Mouse (Mus musculus) heart, postnatal 14 days (tissue): Measurements from ENCODE around the gene Anxa6. TPM values are rescaled to one million over a fixed set of nuclear protein-coding genes. Genes with fewer than 3 reads are reported as not detected.

Source experiments
- DNase-seq, 2 experiments: peaks; one replicate each; pipeline ENCODE4 v3.0.0; 2021 to 2022
- intact Hi-C: fragments of 180-260 bp; cut with DNase I; formaldehyde crosslinking; loops from one replicate; pipeline ENCODE4 v1.15.1; 2025
- total RNA-seq, 2 experiments: library from RNA; stranded (reverse); gene quantifications; 2 replicates each; pipeline ENCODE4 v1.2.3; 2021

Anxa6 gene
- total RNA-seq, 2 experiments from 2014 or later, result 252 to 259 TPM

DNA sequence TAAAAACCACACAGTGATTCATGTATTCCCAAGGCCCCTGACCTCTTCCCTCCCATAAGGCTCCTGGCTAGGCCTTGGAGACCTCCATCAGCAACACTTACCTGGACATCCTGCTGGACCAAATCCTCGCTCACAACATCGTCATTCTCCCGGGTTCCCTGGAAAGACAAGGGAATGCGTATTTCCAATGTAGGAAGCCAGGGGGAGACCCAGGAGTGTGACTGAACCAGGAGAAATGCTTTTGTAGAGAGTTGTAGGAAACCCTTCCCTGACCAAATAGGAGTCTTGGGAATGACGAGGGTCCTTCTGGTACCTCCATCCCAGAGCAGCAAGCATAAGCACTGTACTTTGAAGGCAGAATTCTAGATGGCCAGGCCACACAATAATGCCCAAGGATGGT, 27.6 kb downstream of the Anxa6 start:
- intact Hi-C loops, result no loop called here

GRCm38 (mm10) chr11:55004970-55005502, 28.2 kb downstream of the Anxa6 start:
- no peak for DNase-seq
- intact Hi-C loops, result no loop called here

More for the DNA sequence above, 27.6 kb downstream of the Anxa6 start:
- no peak for DNase-seq

- intact Hi-C loops, result loop anchor here (1.0 to 5.0 kb wide), 4 partner anchors 14 to 159 kb away; no protein-coding TSS in a partner anchor
- no peak for DNase-seq
These were observed 34.5 kb downstream of the Anxa6 start for GRCm38 (mm10) chr11:54998708-54999107.

DNA sequence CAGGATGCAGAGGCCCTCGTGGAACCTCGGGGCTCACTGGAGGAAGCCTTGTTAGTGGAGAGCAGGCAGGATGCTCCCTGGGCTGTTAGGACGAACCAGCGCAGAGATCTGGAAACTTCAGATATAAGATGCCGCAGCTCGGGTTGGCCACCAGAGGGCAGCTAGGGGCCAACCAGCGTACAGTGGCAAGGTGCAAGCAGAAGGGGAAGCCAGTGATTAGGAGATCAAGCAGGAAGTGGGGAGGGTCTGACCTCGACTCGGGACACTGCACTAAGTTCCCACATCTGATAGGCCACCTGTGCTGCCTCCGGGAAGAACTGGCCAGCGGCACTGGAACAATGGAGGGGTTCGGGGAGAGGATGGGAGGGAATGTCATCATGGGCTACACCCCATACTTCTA, 35.0 kb downstream of the Anxa6 start:
- intact Hi-C loops, result loop anchor here (1.0 to 5.0 kb wide), 4 partner anchors 15 to 159 kb away; no protein-coding TSS in a partner anchor
- DNase-seq, result peak; percentile 70 to 75

DNA sequence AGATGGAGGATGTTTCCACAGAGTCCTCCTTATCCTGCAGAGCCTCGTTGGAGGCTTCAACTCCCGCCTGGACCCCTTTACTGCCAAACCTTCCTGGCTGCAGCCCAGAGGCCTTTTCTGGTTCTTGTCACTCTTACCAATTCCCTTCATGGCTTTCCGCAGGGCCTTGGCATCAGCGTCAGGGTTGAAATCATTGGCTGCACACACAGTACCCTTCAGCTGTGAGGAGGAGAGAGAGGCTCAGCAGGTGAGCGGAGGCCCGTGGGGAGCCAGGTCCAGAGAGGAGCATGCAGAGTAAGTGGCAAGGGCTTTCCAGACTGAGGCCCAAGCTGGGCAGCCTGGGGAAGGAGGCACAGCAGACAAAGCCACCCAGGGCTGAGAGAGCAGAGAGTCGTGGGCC, 37.1 kb downstream of the Anxa6 start:
- intact Hi-C loops, result loop anchor here (5.0 kb wide), 1 partner anchor 161 kb away; no protein-coding TSS in a partner anchor
- no peak for DNase-seq

DNA sequence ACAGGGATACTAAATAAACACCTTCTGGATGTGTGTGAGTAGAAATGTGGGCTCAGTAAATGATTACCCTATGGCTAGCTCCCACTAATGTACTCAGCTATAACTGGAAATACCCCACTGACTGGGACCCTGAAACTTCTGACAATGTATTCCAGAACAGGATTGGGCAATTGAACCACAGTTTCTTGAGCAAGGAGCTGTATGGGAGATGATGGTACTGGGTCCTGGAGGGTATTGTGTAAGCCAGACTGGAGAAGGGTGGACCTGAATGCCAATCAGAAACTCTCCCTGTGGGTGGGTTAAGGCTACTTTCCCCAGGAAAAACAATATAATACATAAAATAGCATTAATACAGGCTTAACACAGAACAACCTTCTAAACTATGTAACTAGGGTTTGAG, 43.3 kb downstream of the Anxa6 start:
- intact Hi-C loops, result no loop called here
- no peak for DNase-seq

GRCm38 (mm10) chr11:54988754-54989349, 44.4 kb downstream of the Anxa6 start:
- intact Hi-C loops, result loop anchor here (1.0 kb wide), 1 partner anchor 110 kb away; no protein-coding TSS in a partner anchor
- DNase-seq, result no peak

DNA sequence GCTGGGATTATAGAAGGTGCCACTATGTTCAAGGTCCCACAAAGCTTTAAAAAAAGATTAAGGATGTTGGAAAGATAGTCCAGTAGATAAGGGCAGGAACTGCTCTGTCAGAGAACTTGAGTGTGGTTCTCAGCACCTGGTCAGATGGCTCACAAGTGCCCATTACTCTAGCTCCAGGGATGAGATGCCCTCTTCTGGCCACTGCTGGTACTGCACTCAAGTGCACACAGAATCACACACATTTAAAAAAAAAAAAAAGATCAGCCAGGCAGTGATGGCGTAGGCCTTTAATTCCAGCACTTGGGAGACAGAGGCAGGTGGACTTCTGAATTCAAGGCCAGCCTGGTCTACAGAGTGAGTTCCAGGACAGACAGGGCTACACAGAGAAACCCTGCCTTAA, 45.3 kb downstream of the Anxa6 start:
- DNase-seq, result peak; percentile 45 to 63
- intact Hi-C loops, result loop anchor here (1.0 kb wide), 1 partner anchor 109 kb away; no protein-coding TSS in a partner anchor

- no peak for DNase-seq
- intact Hi-C loops, result no loop called here
These were observed 48.2 kb downstream of the Anxa6 start for GRCm38 (mm10) chr11:54985086-54985485.

GRCm38 (mm10) chr11:54984581-54984980, 48.7 kb downstream of the Anxa6 start:
- intact Hi-C loops, result loop anchor here (1.0 kb wide), 2 partner anchors 53 to 105 kb away; no protein-coding TSS in a partner anchor

GRCm38 (mm10) chr11:54984085-54984484, 49.2 kb downstream of the Anxa6 start:
- peak; percentile 74 to 86 for DNase-seq

More at GRCm38 (mm10) chr11:54984581-54984980, 48.7 kb downstream of the Anxa6 start:
- DNase-seq, result no peak

DNA sequence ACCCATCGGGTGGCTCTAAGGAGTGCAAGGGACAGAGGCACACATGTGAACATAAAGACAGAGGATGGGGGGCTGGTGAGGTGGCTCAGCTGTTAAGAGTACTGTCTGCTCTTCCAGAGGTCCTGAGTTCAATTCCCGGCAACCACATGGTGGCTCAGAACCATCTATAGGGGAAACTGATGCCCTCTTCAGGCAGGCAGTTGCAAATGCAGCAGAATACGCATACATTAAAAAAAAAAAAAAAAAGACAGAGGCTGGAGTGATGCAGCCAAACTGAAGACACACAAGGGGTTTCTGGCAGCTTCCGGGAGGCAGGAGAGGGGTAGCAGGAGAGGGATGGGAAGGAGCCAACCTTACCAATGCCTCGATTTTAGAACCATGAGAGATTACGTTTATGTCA, 50.7 kb downstream of the Anxa6 start:
- no peak for DNase-seq

More at GRCm38 (mm10) chr11:54984085-54984484, 49.2 kb downstream of the Anxa6 start:
- intact Hi-C loops, result loop anchor here (1.0 kb wide), 2 partner anchors 53 to 105 kb away; no protein-coding TSS in a partner anchor

DNA sequence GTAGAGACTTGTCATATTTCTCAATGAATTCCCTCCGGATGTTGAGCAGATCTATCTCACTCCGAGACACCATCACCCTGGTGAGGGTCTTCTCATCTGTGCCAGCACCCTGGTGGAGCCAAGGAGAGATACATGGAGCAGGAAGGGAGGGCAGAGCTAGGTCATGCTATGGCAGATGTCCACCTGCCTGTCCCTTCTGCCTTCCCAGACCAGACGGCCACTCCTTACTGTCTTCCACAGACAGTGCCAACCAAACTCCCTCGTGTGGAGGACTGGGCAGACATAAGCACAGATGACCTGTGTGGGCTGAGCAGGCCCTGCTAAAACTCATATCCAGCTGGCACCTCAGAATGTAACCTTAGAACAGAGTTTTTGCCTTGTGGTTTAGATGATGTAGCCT, 51.6 kb downstream of the Anxa6 start:
- intact Hi-C loops, result no loop called here
- DNase-seq, result no peak

More for the DNA sequence above, 50.7 kb downstream of the Anxa6 start:
- intact Hi-C loops, result no loop called here

- intact Hi-C loops, result no loop called here
- no peak for DNase-seq
These were observed 55.8 kb downstream of the Anxa6 start for GRCm38 (mm10) chr11:54977385-54977937.

DNA sequence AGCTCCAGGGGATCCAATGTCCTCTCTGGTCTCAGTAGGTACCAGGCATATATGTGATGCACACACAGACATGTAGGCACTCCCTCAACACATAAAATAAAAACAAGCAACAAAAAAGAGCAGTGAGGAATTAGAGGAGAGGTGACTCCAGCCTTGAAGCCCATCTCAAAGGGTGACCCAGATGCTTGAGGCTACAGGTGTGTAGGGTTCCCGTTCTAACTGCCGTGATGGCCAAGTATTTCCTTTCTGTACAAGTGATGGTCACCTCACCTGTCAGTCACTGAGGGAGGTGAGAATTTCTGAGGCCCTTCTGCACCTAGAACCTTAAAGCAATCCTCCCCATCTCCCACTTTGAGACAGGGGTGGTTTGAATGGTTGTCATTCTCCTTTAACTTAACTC, 56.9 kb downstream of the Anxa6 start:
- intact Hi-C loops, result no loop called here

GRCm38 (mm10) chr11:54975756-54976155, 57.5 kb downstream of the Anxa6 start:
- no peak for DNase-seq
- intact Hi-C loops, result no loop called here

More for the DNA sequence above, 56.9 kb downstream of the Anxa6 start:
- no peak for DNase-seq

- intact Hi-C loops, result no loop called here
- no peak for DNase-seq
These were observed 57.9 kb downstream of the Anxa6 start for GRCm38 (mm10) chr11:54975340-54975739.

DNA sequence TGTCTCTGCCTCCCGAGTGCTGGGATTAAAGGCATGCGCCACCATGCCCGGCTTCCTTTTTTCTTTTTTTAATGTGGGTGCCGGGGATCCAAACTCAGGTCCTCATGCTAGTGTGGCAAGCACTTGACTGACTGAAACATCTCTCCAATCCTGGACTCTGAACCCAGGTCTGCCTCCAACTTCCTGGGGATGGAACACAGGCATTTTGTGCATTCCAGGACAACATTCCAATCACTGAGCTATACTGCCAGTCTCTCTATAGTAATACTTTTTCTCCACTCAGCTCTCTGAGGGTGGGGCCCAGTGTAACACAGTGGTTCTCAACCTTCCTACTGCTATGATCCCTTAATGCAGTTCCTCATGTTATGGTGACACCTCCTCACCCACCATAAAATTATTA, 58.6 kb downstream of the Anxa6 start:
- no peak for DNase-seq
- intact Hi-C loops, result no loop called here

GRCm38 (mm10) chr11:54973481-54974212, 59.6 kb downstream of the Anxa6 start:
- intact Hi-C loops, result no loop called here
- peak; percentile 54 to 67 for DNase-seq

DNA sequence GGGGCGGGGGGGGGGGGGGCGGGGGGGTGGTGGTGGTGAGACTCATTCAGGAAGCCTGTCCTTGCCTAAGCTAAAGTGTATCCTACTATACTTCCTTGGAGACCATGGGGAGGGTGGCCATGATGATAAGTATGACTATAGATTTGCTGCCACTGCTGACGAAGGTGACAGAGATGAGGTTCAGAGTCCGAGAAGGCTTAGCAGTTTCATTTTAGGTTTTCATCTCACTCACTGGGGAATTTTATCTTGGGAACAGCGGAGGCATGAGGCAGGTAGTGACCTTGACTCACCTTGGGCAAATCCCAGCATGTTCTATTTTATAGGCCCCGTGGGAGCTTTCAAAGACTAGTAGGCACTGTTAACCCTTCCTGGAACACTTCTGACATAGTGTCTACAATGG, 60.5 kb downstream of the Anxa6 start:
- intact Hi-C loops, result no loop called here
- no peak for DNase-seq
